Mouse (Mus musculus): ENCODE data around the gene Prkg1. TPM values are rescaled to one million over a fixed set of nuclear protein-coding genes. Genes with fewer than 3 reads are reported as not detected.
"Not testable (repeated sequence)": the region's sequence is repeated elsewhere in the genome, so short reads cannot be mapped to it uniquely, and the experiment has no call there.

Gene Prkg1
- total RNA-seq, 1 experiment: 1.5 TPM

DNA sequence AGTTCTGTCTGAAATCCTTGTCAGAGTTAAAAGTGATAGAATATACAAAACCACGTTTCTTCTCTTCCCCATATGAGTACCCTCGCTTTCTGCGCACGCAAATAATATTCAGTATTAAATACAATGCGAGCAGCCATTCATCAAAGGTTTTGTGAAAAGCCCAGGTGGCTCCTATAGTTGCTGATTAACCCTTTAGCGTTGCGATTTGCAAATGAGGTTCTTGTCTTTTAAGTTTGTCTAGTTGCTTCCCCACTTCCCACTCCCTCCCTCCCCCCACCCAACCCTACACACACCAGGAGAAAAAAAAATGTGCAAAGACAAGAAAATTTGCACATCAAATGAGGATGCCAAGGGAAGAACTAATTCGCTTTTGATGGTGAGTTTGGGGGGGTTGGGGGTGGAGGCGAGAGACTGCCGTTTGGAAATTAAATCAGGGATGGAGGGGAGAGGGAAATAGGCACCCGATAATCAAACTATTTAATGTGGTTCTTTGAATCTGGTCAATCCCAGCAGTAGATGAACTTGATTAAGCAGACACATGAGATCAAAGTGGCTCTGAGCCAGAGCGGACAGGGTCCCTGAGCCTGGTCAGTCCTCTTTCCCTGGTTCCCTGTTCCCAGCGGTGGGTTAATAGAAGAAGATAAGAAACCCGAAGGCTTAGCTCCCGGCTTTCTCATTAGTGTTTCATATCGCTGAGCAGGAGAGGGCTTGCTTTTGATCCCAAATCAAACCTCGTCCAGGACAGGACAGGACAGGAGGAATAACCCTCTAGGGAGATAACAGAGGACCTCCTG lies 1214.8 kb downstream of the Prkg1 start:
- Histone ChIP-seq H3K9ac (ENCODE audit: insufficient read depth, low read depth, low read length, poor library complexity, severe bottlenecking) (no peak overlapping the region), H3K4me1 (ENCODE audit: control insufficient read depth in 2 of 2, insufficient read depth in 2 of 2, low read length in 2 of 2, poor library complexity in 1 of 2) (peaks cover 4 to 13% of the 10 kb centered on the region in 2 experiments), H3K27ac (ENCODE audit: insufficient read depth, low read depth, low read length, poor library complexity, severe bottlenecking) (no peak overlapping the region), H3K36me3 (ENCODE audit: control insufficient read depth, insufficient read depth, low read length, poor library complexity, severe bottlenecking) (no peaks in the 10 kb centered on the region), H3K4me3 (ENCODE audit: insufficient read depth in 1 of 2, low read depth in 1 of 2, low read length in 2 of 2, poor library complexity in 1 of 2, severe bottlenecking in 1 of 2) (peak overlapping the region in 1 of 2 experiments; percentile 64; a peak in 2 of 4 replicates), H3K9me3 (ENCODE audit: control insufficient read depth, insufficient read depth, low read depth, low read length) (no peaks in the 10 kb centered on the region)
- DNase-seq (ENCODE audit: low read depth, low spot score): no peak
- in situ Hi-C loops (cut with MboI; ENCODE audit: low sequenced_read_pairs in 2 of 2, unreplicated experiment in 2 of 2): loop anchor here (10.0 to 25.0 kb wide), 3 partner anchors 288 to 335 kb away; no protein-coding TSS in a partner anchor
- TF ChIP-seq CHD2 (IDR thresholded peaks at IDR 0.05; ENCODE audit: low read depth, low read length): no peak
- TF ChIP-seq MAFK (IDR thresholded peaks at IDR 0.05; ENCODE audit: insufficient read depth, low read depth, low read length): no peak
- no peak for TF ChIP-seq HCFC1 (IDR thresholded peaks at IDR 0.05; ENCODE audit: borderline replicate concordance, insufficient read depth, low read length)
- TF ChIP-seq ZC3H11A (IDR thresholded peaks at IDR 0.05; ENCODE audit: borderline replicate concordance, low read depth, low read length): no peak
- no peak for TF ChIP-seq ZNF384 (IDR thresholded peaks at IDR 0.05; ENCODE audit: low read depth, low read length)

DNA sequence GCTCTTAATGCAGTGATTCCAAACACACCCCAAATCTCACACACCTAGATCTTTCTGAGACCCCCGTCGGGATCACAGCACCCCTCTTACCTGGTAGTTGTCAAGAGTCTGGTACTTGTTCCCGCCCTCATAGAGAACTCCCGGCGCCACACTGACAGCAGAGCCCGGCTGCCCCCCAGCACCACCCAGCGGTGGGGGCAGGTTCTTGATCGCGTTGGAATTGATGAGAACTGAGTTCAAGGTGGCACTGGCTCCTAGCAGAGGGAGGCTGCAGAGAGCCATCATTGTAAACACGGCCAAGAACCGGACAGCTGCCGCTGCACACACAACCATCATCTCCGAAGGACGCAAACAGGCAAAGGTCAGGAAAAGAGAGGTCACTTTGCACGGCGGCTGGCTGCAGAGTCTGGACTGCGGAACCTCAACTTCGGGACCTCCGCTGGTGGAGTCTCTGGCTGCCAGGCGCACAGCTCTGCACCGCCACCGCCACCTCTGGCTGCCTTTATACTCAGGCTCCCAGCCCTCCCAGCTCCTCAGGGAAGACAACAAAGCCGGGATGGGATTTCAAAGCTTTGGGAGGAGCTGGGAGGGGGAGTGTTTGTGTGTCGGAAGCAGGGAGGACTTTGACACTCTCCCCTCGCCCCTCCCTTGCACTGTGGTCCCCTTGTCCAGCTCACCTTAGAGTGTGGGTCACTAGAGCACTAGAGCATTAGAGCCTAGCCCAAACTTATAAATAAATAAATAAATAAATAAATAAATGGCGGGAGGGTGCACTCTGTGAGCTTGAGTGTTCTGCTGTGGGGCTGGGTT lies 1215.6 kb downstream of the Prkg1 start, which contains the start of gene Dkk1:
Gene Dkk1, minus strand, starts transcription at position 622 of the 810 bp plus-strand sequence.
- DNase-seq (ENCODE audit: low read depth, low spot score): peak; percentile 56
- Histone ChIP-seq H3K36me3 (ENCODE audit: control insufficient read depth, insufficient read depth, low read length, poor library complexity, severe bottlenecking) (no peaks in the 10 kb centered on the region), H3K9me3 (ENCODE audit: control insufficient read depth, insufficient read depth, low read depth, low read length) (no peaks in the 10 kb centered on the region), H3K4me1 (ENCODE audit: control insufficient read depth in 2 of 2, insufficient read depth in 2 of 2, low read length in 2 of 2, poor library complexity in 1 of 2) (peaks cover 4 to 11% of the 10 kb centered on the region in 2 experiments; a peak in 3 of 4 replicates), H3K9ac (ENCODE audit: insufficient read depth, low read depth, low read length, poor library complexity, severe bottlenecking) (no peak within 1 kb of the TSS), H3K4me3 (ENCODE audit: insufficient read depth in 1 of 2, low read depth in 1 of 2, low read length in 2 of 2, poor library complexity in 1 of 2, severe bottlenecking in 1 of 2) (peak within 1 kb of the TSS; percentile 60 to 64), H3K27ac (ENCODE audit: insufficient read depth, low read depth, low read length, poor library complexity, severe bottlenecking) (no peak within 1 kb of the TSS)
- in situ Hi-C loops (cut with MboI; ENCODE audit: low sequenced_read_pairs in 2 of 2, unreplicated experiment in 2 of 2): no loop called here
- TF ChIP-seq ZC3H11A (IDR thresholded peaks at IDR 0.05; ENCODE audit: borderline replicate concordance, low read depth, low read length) (no peak), MAFK (IDR thresholded peaks at IDR 0.05; ENCODE audit: insufficient read depth, low read depth, low read length) (no peak), ZNF384 (IDR thresholded peaks at IDR 0.05; ENCODE audit: low read depth, low read length) (no peak), CHD2 (IDR thresholded peaks at IDR 0.05; ENCODE audit: low read depth, low read length) (no peak), HCFC1 (IDR thresholded peaks at IDR 0.05; ENCODE audit: borderline replicate concordance, insufficient read depth, low read length) (no peak)

DNA sequence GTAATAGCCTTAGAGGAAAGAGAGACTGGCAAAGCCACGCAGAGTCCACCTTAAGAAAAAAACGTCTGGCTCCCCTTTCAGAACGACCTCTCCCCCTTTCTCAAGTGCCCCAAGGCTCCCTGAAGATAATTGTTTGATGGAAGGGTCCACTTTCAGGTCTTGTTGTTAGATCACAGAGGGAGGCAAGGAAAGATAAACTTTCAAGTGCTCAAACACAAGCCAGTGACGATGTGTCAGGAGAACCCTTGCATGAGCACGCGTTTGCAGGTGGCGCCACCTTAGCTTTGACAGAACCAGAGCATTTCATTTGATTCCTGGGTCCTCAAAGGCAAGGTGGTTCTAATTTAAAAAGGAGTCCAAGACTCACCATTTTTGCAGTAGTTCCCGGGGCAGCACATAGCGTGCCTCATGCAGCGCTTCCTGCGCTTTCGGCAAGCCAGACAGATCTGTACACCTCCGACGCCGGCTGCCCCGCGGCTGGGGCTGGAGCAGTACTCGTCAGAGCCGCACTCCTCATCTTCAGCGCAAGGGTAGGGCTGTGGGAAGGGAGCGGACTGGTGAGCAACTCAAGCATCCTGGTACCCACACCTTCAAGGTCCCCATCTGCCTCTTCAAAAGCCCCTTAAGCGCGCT lies 1216.3 kb downstream of the Prkg1 start:
- H3K9ac ChIP-seq (ENCODE audit: insufficient read depth, low read depth, low read length, poor library complexity, severe bottlenecking): no peak overlapping the region
- peak; percentile 22 for DNase-seq (ENCODE audit: low read depth, low spot score)
- no peaks in the 10 kb centered on the region for H3K9me3 ChIP-seq (ENCODE audit: control insufficient read depth, insufficient read depth, low read depth, low read length)
- no peak overlapping the region for H3K27ac ChIP-seq (ENCODE audit: insufficient read depth, low read depth, low read length, poor library complexity, severe bottlenecking)
- no peaks in the 10 kb centered on the region for H3K36me3 ChIP-seq (ENCODE audit: control insufficient read depth, insufficient read depth, low read length, poor library complexity, severe bottlenecking)
- in situ Hi-C loops (cut with MboI; ENCODE audit: low sequenced_read_pairs in 2 of 2, unreplicated experiment in 2 of 2): no loop called here
- H3K4me1 ChIP-seq (ENCODE audit: control insufficient read depth in 2 of 2, insufficient read depth in 2 of 2, low read length in 2 of 2, poor library complexity in 1 of 2): peaks cover 2 to 8% of the 10 kb centered on the region in 2 experiments; a peak in 1 of 4 replicates
- H3K4me3 ChIP-seq (ENCODE audit: insufficient read depth in 1 of 2, low read depth in 1 of 2, low read length in 2 of 2, poor library complexity in 1 of 2, severe bottlenecking in 1 of 2): peak overlapping the region; percentile 60 to 64
- no peak for TF ChIP-seq HCFC1 (IDR thresholded peaks at IDR 0.05; ENCODE audit: borderline replicate concordance, insufficient read depth, low read length)
- no peak for TF ChIP-seq MAFK (IDR thresholded peaks at IDR 0.05; ENCODE audit: insufficient read depth, low read depth, low read length)
- TF ChIP-seq ZC3H11A (IDR thresholded peaks at IDR 0.05; ENCODE audit: borderline replicate concordance, low read depth, low read length): no peak
- no peak for TF ChIP-seq ZNF384 (IDR thresholded peaks at IDR 0.05; ENCODE audit: low read depth, low read length)
- TF ChIP-seq CHD2 (IDR thresholded peaks at IDR 0.05; ENCODE audit: low read depth, low read length): no peak

DNA sequence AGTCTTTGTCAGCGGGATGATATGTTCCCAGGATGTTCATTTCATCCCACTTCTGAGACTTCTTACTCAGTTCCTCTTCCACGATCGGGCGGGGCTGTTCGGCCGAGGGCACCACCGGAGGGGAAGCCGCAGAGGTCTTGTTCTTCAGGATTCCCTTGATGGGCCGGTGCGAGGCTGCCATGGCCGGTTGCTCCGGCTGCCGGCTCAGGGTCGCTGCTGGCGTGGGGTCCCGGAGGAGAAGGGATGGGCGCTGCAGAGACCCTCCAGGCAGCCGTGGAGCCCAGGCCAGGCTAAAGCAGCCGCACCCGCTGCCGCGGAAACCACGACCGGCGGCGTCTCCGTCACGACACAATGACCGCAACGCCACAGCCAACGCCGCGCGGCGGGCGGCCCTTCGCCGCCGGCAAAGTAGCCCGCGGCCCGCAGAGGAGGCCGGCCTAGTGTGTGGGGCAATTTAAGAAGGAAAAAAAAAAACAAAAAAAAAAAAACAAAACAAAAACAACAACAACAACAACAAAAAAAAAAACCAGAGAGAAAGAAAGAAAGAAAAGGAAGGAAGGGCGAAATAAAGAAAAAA lies 1225.4 kb downstream of the Prkg1 start:
- H3K9me3 ChIP-seq (ENCODE audit: control insufficient read depth, insufficient read depth, low read depth, low read length); H3K9ac ChIP-seq (ENCODE audit: insufficient read depth, low read depth, low read length, poor library complexity, severe bottlenecking); in situ Hi-C loops (cut with MboI; ENCODE audit: low sequenced_read_pairs in 2 of 2, unreplicated experiment in 2 of 2); H3K4me1 ChIP-seq (ENCODE audit: control insufficient read depth in 2 of 2, insufficient read depth in 2 of 2, low read length in 2 of 2, poor library complexity in 1 of 2); H3K27ac ChIP-seq (ENCODE audit: insufficient read depth, low read depth, low read length, poor library complexity, severe bottlenecking); H3K36me3 ChIP-seq (ENCODE audit: control insufficient read depth, insufficient read depth, low read length, poor library complexity, severe bottlenecking); H3K4me3 ChIP-seq (ENCODE audit: insufficient read depth in 1 of 2, low read depth in 1 of 2, low read length in 2 of 2, poor library complexity in 1 of 2, severe bottlenecking in 1 of 2); DNase-seq (ENCODE audit: low read depth, low spot score): not testable (repeated sequence)

Data from ES-E14 (cell line).